Mouse (Mus musculus) neural tube, embryonic 11.5 days (tissue): ENCODE results near the gene Retreg3. TPM values are rescaled to one million over a fixed set of nuclear protein-coding genes. Genes with fewer than 3 reads are reported as not detected.
A peak's percentile ranks its signal among the peaks of the same experiment; 100 is the strongest.

Experiments used
- ATAC-seq: fragments of 200-750 bp; cut with Nextera tagmentation; 2 replicates; pipeline ENCODE4 v1.8.0; 2017; ENCODE audit warnings: moderate number of reproducible peaks, mild to moderate bottlenecking, moderate TSS enrichment, moderate library complexity; ENCODE audit not compliant: insufficient read depth, low FRiP score, low TSS enrichment
- DNase-seq: peaks from one replicate; pipeline ENCODE4 v3.0.0-alpha.2; 2015; ENCODE audit warnings: low spot score
- H3K27ac ChIP-seq: fragments of 300-500 bp; sonication (generic); 2 replicates; pipeline ENCODE4 v1.5.1; 2014; ENCODE audit warnings: low read depth, mild to moderate bottlenecking, low read length
- H3K27me3 ChIP-seq: fragments of 300-500 bp; sonication (generic); 2 replicates; pipeline ENCODE4 v1.6.1; 2014; ENCODE audit warnings: mild to moderate bottlenecking, low read length, mixed read lengths; ENCODE audit not compliant: control insufficient read depth, insufficient read depth
- H3K36me3 ChIP-seq: fragments of 300-500 bp; sonication (generic); 2 replicates; pipeline ENCODE4 v1.6.1; 2014; ENCODE audit warnings: mild to moderate bottlenecking, low read length, moderate library complexity, mixed read lengths; ENCODE audit not compliant: control insufficient read depth, insufficient read depth
- H3K4me1 ChIP-seq: fragments of 300-500 bp; sonication (generic); 2 replicates; pipeline ENCODE4 v1.6.1; 2014; ENCODE audit warnings: low read length, mixed read lengths; ENCODE audit not compliant: control insufficient read depth, insufficient read depth
- H3K4me2 ChIP-seq: fragments of 300-500 bp; sonication (generic); 2 replicates; pipeline ENCODE4 v1.6.1; 2014; ENCODE audit warnings: low read depth, mild to moderate bottlenecking, moderate library complexity
- H3K4me3 ChIP-seq: fragments of 300-500 bp; sonication (generic); 2 replicates; pipeline ENCODE4 v1.5.1; 2014; ENCODE audit warnings: low read depth, low read length
- H3K9ac ChIP-seq: fragments of 300-500 bp; sonication (generic); 2 replicates; pipeline ENCODE4 v1.6.1; 2014; ENCODE audit warnings: mild to moderate bottlenecking, low read length
- H3K9me3 ChIP-seq: fragments of 300-500 bp; sonication (generic); 2 replicates; pipeline ENCODE4 v1.6.1; 2016; ENCODE audit warnings: low read length; ENCODE audit not compliant: control insufficient read depth
- WGBS: fragments of 180-500 bp; shearing (Covaris S2); extraction: QIAGEN DNeasy Blood & Tissue Kit; methylation state at CpG from one replicate; pipeline ENCODE4 v1.1.7; 2014; 5-methylcytosine and 5-hydroxymethylcytosine counted together
- polyA plus RNA-seq: library from polyadenylated mRNA; unstranded; fragments of >200 nt; fragmentation: Nextera tagmentation; extraction: Ambion mirVana; gene quantifications from 2 replicates; pipeline ENCODE4 v1.2.1, GENCODE M21; 2014

Gene Retreg3
- polyA plus RNA-seq, 1 experiment from 2014 or later: 14.4 TPM

DNA sequence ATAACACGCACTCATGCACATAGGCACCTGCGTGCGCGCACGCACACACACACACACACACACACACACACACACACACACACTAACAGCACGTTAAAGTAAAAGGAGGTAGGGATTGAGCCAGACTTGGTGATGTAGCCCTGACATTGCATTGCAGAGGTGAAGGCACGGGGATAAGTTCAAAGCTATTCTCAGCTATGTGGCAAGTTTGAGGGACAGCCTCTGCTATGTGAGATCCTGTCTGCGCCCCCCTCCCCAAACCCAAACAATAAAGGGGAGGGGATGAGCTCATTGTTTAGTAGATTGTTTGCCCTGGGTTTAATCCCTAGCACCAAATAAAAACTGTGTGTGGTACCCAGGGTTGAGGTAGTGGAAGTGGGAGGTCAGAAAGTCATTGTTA, 21.4 kb upstream of the Retreg3 start:
- Histone ChIP-seq H3K4me1 (0 out of 2 replicates have a peak, but pooled peaks cover 6% of the 10 kb centered on the region), H3K36me3 (no peaks in the 10 kb centered on the region), H3K27ac (no peak overlapping the region), H3K4me3 (no peak overlapping the region), H3K4me2 (no peak overlapping the region), H3K27me3 (no peaks in the 10 kb centered on the region), H3K9ac (no peak overlapping the region), H3K9me3 (no peaks in the 10 kb centered on the region)
- 82% methylated on average over 8 of the region's 8 CpGs for WGBS
- DNase-seq: no peak
- no peak for ATAC-seq

DNA sequence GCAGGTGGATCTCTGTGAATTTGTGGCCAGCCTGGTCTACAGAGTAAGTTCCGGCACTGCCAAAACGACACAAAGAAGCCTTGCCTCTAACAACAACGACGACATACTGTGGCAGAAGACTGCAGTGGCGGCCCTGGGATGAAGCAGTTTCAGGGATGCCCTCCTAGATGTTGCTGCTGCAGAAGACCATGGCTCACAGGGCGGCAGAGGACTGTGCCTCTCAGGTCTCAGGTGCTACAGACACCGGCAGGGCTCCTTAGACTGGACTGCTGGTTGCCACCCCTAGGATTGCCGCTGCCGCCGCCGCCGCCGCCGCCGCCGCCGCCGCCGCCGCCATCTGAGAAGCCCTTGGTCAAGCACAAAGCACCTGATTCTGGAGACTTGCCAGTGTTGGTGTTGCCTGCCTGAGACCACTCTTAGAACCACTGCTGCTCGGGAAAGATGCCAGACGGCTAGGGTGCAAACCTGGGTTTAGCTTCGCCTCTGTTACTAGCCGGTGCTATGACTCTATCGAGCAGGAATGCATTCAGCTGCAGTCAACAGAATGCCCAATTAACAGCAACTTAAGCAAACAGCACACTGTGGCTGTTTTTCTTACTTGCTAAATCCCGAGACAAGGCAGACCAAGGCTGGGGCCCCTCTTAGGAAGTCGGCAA, 20.6 kb upstream of the Retreg3 start:
- WGBS: 45% methylated on average over 27 of the region's 27 CpGs
- Histone ChIP-seq H3K4me2 (peak overlapping the region; percentile 22), H3K4me3 (no peak overlapping the region), H3K9me3 (no peaks in the 10 kb centered on the region), H3K9ac (no peak overlapping the region), H3K27ac (no peak overlapping the region), H3K27me3 (no peaks in the 10 kb centered on the region), H3K36me3 (no peaks in the 10 kb centered on the region), H3K4me1 (0 out of 2 replicates have a peak, but pooled peaks cover 6% of the 10 kb centered on the region)
- ATAC-seq (no peak), DNase-seq (no peak)

DNA sequence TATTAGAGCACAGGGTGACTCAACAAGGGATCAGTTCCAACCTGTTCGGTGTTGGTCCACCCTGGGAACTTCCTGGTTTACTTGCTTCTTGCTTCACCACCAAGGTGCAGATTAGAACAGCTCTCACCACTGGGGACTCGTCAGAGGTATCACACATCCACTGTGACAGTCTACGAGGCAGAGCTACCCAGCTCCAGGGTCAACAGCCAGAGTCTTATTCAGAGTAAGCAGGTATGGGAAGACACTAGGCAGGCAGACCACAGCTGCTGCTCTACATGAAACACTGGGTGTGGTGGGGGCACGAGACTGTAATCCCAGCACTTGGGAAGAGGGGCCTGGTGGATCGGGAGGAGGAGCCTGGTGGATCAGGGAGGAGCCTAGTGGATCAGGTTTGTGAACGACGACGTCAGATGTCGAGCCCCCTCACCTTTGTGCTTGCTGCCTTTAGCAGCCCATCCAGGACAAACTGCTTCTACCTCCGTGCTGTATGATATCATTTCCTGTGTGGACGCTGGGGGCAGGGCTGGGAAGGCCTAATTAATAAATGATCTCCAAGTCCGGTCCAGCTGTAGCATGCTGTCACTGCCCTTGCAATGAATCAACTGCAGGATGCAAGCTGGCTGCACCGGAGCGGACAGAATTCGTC, 19.0 kb upstream of the Retreg3 start:
- Histone ChIP-seq H3K9ac (no peak overlapping the region), H3K9me3 (no peaks in the 10 kb centered on the region), H3K4me3 (no peak overlapping the region), H3K4me2 (no peak overlapping the region), H3K36me3 (no peaks in the 10 kb centered on the region), H3K27me3 (no peaks in the 10 kb centered on the region), H3K4me1 (0 out of 2 replicates have a peak, but pooled peaks cover 4% of the 10 kb centered on the region), H3K27ac (0 out of 2 replicates have a peak overlapping the region, but pooled peaks have one; percentile 45)
- WGBS: 19% methylated on average over 15 of the region's 15 CpGs
- ATAC-seq (no peak), DNase-seq (peak; percentile 74)

DNA sequence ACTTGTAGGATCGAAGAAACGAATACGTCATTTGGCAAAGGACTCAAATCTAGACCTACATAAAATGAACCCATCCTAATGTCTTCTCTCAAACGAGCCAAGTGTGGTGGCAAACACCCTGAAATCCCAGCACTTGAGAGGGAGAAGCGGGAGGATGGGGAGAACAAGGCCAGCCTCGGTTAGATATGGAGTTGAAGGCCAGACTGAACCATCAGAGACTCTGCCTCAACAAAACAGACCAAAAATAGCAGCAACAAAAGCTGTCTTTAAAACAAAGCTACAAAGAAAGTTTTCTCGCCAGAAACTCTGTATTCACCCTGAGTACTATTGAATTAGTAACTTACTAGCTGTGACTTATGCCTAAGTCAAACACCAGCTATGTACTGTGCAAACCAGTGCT, 17.3 kb upstream of the Retreg3 start:
- H3K4me1 ChIP-seq: no peaks in the 10 kb centered on the region
- no peaks in the 10 kb centered on the region for H3K36me3 ChIP-seq
- 80% methylated on average over 7 of the region's 7 CpGs for WGBS
- H3K27me3 ChIP-seq: no peaks in the 10 kb centered on the region
- no peak overlapping the region for H3K9ac ChIP-seq
- no peak for ATAC-seq
- H3K9me3 ChIP-seq: no peaks in the 10 kb centered on the region
- no peak for DNase-seq
- H3K27ac ChIP-seq: no peak overlapping the region
- H3K4me2 ChIP-seq: no peak overlapping the region
- H3K4me3 ChIP-seq: no peak overlapping the region

DNA sequence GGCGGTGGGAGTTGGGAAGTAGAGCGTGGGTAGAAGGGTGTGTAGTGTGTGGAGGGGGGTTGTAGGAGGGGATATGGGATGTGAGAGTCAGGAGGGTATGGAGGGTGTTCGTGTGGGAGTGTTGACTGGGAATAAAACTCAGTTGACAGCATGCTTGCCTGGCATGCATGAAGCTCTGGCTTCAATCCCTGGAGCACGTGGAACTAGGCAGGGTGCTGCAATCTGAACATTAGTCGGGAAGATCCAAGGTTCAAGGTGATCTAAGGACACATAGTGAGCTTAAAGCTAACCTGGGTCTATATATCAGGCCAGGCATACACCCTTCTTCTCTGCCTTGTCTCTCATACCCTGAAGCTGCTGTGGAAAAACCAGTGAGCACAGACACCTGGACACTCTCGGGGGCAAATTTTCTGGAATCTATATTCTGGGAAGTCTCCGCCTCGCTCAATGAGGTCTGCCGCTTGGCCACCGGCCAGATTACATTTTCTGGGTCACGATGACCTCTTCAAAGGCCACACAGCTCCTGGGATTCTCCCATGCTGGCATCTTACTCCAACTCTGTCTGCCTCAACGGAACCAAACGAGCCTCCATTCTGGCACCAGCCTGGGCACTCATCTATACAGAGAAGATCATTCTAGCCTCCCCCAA, 14.6 kb upstream of the Retreg3 start:
- H3K27ac ChIP-seq: no peak overlapping the region
- no peak overlapping the region for H3K9ac ChIP-seq
- H3K4me2 ChIP-seq: no peak overlapping the region
- DNase-seq (no peak), ATAC-seq (no peak)
- H3K9me3 ChIP-seq: no peaks in the 10 kb centered on the region
- H3K36me3 ChIP-seq: no peaks in the 10 kb centered on the region
- H3K4me1 ChIP-seq: no peaks in the 10 kb centered on the region
- no peaks in the 10 kb centered on the region for H3K27me3 ChIP-seq
- H3K4me3 ChIP-seq: no peak overlapping the region
- 86% methylated on average over 13 of the region's 13 CpGs for WGBS

DNA sequence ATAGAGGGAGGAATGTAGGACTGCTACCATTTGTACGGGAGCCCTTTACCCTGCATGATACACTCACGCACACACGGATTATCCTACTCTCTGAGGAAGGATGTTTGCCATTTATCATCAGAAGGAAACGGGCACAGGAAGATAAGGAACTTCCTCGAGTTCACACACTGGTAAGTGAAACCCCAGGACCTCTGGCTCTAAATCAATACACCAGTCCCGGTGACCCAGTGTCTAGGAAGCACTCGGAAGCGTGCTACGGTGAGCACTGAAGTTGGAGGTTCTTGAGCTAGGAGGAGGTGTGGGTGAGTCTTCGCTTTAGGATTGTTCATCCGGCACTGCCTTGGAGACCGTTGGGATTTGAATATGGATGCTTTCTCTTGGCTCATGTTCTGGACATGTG, 13.3 kb upstream of the Retreg3 start:
- ATAC-seq: no peak
- no peak for DNase-seq
- H3K4me1 ChIP-seq: no peaks in the 10 kb centered on the region
- no peaks in the 10 kb centered on the region for H3K27me3 ChIP-seq
- no peaks in the 10 kb centered on the region for H3K36me3 ChIP-seq
- no peak overlapping the region for H3K4me2 ChIP-seq
- H3K9ac ChIP-seq: no peak overlapping the region
- no peak overlapping the region for H3K4me3 ChIP-seq
- H3K9me3 ChIP-seq: no peaks in the 10 kb centered on the region
- WGBS: 83% methylated on average over 12 of the region's 12 CpGs
- H3K27ac ChIP-seq: no peak overlapping the region

DNA sequence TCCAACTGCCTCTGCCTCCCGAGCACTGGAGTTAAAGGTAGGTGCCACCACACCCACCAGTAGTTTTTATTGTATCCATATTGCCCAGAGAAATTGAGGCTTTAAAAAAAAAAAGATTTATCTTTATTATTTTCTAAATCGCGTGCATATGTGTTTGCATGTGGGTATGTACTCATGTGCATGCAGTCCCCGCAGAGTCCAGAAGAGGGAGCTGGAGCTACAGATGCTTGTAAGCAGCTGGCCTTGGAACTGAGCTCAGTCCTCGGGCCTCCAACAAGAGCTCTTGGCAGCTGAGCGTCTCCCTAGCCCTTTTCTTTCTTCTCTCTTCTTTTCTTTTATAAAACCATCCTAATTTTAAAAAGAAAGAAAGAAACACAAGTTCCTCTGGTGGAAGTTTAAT, 12.0 kb upstream of the Retreg3 start:
- Histone ChIP-seq H3K9me3 (no peaks in the 10 kb centered on the region), H3K36me3 (peaks cover under 1% of the 10 kb centered on the region), H3K4me1 (no peaks in the 10 kb centered on the region), H3K4me3 (no peak overlapping the region), H3K9ac (no peak overlapping the region), H3K4me2 (no peak overlapping the region), H3K27ac (no peak overlapping the region), H3K27me3 (no peaks in the 10 kb centered on the region)
- DNase-seq (no peak), ATAC-seq (no peak)
- WGBS: 92% methylated on average over 6 of the region's 6 CpGs

DNA sequence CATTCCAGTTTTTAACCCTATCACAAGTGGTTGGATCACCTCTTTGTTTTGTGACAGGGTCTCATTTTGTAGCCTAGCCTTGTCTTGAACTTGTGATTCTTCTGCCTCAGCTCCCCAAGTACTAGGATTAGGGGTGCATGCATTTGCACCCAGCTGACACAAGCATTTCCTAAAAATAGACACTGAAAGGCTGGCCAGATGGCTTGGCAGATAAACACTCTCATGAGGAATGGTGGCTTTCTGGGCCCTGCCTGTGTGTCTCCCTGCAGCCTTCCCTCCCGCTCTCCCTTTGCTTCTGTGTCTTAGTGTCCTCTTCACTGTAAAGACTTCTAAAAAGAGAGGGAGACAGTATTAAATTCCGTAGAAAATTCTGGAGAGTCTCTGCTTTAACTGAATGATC, 11.5 kb upstream of the Retreg3 start:
- H3K27me3 ChIP-seq: no peaks in the 10 kb centered on the region
- DNase-seq: no peak

More for the DNA sequence above, 11.5 kb upstream of the Retreg3 start:
- Histone ChIP-seq H3K4me2 (no peak overlapping the region), H3K4me1 (no peaks in the 10 kb centered on the region), H3K9ac (no peak overlapping the region), H3K36me3 (peaks cover 6% of the 10 kb centered on the region), H3K9me3 (no peaks in the 10 kb centered on the region), H3K27ac (no peak overlapping the region), H3K4me3 (no peak overlapping the region)
- ATAC-seq: no peak
- 93% methylated on average over 2 of the region's 2 CpGs for WGBS
